Mouse (Mus musculus) embryonic facial prominence, embryonic 10.5 days (tissue): ENCODE data around the gene Guk1. TPM values are rescaled to one million over a fixed set of nuclear protein-coding genes. Genes with fewer than 3 reads are reported as not detected.
"Not testable (repeated sequence)": the region's sequence is repeated elsewhere in the genome, so short reads cannot be mapped to it uniquely, and the experiment has no call there.

Experiments used
- DNase-seq: peaks from one replicate; pipeline ENCODE4 v3.0.0-alpha.2; 2017; ENCODE audit warnings: low spot score
- H3K27ac ChIP-seq: fragments of 300-500 bp; sonication (generic); replicated peaks from 2 replicates; pipeline ENCODE4 v1.5.1; 2016; ENCODE audit warnings: mild to moderate bottlenecking
- H3K27me3 ChIP-seq: fragments of 300-500 bp; sonication (generic); replicated peaks from 2 replicates; pipeline ENCODE4 v1.6.1; 2016; ENCODE audit warnings: low read depth, mild to moderate bottlenecking; ENCODE audit not compliant: poor library complexity, severe bottlenecking
- H3K36me3 ChIP-seq: fragments of 300-500 bp; sonication (generic); replicated peaks from 2 replicates; pipeline ENCODE4 v1.6.1; 2016; ENCODE audit warnings: mild to moderate bottlenecking, moderate library complexity
- H3K4me1 ChIP-seq: fragments of 300-500 bp; sonication (generic); 2 replicates; pipeline ENCODE4 v1.6.1; 2016
- H3K4me3 ChIP-seq: fragments of 300-500 bp; sonication (generic); 2 replicates; pipeline ENCODE4 v1.5.1; 2016; ENCODE audit warnings: mild to moderate bottlenecking, moderate library complexity
- H3K9me3 ChIP-seq: fragments of 300-500 bp; sonication (generic); 2 replicates; pipeline ENCODE4 v1.6.1; 2016; ENCODE audit warnings: mild to moderate bottlenecking
- WGBS: fragments of 180-500 bp; shearing (Covaris S2); methylation state at CpG from one replicate; pipeline ENCODE4 v1.1.7; 2016; 5-methylcytosine and 5-hydroxymethylcytosine counted together
- polyA plus RNA-seq: library from polyadenylated mRNA; unstranded; fragments of >200 nt; fragmentation: Nextera tagmentation; extraction: Ambion mirVana; gene quantifications from 2 replicates; pipeline ENCODE4 v1.2.1, GENCODE M21; 2016

The Guk1 gene
- polyA plus RNA-seq, 1 experiment from 2014 or later, result 133 TPM

GRCm38 (mm10) chr11:59224470-59224869, 32.5 kb upstream of the Guk1 start:
- peaks cover 44% of the 10 kb centered on the region for H3K36me3 ChIP-seq
- no peak for DNase-seq
- H3K27me3 ChIP-seq, result no peaks in the 10 kb centered on the region
- no peaks in the 10 kb centered on the region for H3K9me3 ChIP-seq
- WGBS, result 80% methylated on average over 2 of the region's 2 CpGs
- H3K27ac ChIP-seq, result no peak overlapping the region
- no peak overlapping the region for H3K4me3 ChIP-seq
- H3K4me1 ChIP-seq, result peaks cover 44% of the 10 kb centered on the region

- Histone ChIP-seq H3K27ac (no peak overlapping the region), H3K9me3 (no peaks in the 10 kb centered on the region), H3K36me3 (peaks cover 49% of the 10 kb centered on the region), H3K4me3 (no peak overlapping the region), H3K27me3 (no peaks in the 10 kb centered on the region), H3K4me1 (peaks cover 42% of the 10 kb centered on the region)
- no peak for DNase-seq
- 93% methylated on average over 3 of the region's 3 CpGs for WGBS
Observed at GRCm38 (mm10) chr11:59224025-59224424, 32.0 kb upstream of the Guk1 start.

- whole genome bisulfite sequencing, result 94% methylated on average over 4 of the region's 4 CpGs
- no peaks in the 10 kb centered on the region for H3K9me3 ChIP-seq
- H3K4me1 ChIP-seq, result peaks cover 48% of the 10 kb centered on the region
- H3K27me3 ChIP-seq, result no peaks in the 10 kb centered on the region
- no peak for DNase-seq
- no peak overlapping the region for H3K27ac ChIP-seq
- peaks cover 66% of the 10 kb centered on the region for H3K36me3 ChIP-seq
- H3K4me3 ChIP-seq, result no peak overlapping the region
Observed at GRCm38 (mm10) chr11:59222306-59222705, 30.3 kb upstream of the Guk1 start.

- H3K36me3 ChIP-seq, result peaks cover 73% of the 10 kb centered on the region
Observed at GRCm38 (mm10) chr11:59221604-59222003, 29.6 kb upstream of the Guk1 start.

GRCm38 (mm10) chr11:59219064-59219463, 27.1 kb upstream of the Guk1 start:
- Histone ChIP-seq H3K36me3 (peaks cover 93% of the 10 kb centered on the region), H3K4me1 (peaks cover 21% of the 10 kb centered on the region), H3K27me3 (no peaks in the 10 kb centered on the region), H3K27ac (no peak overlapping the region), H3K9me3 (no peaks in the 10 kb centered on the region), H3K4me3 (0 out of 2 replicates have a peak overlapping the region, but pooled peaks have one; percentile 0)
- peak; percentile 45 for DNase-seq

More at GRCm38 (mm10) chr11:59221604-59222003, 29.6 kb upstream of the Guk1 start:
- Histone ChIP-seq H3K4me3 (no peak overlapping the region), H3K4me1 (peaks cover 43% of the 10 kb centered on the region), H3K27ac (no peak overlapping the region), H3K9me3 (no peaks in the 10 kb centered on the region), H3K27me3 (no peaks in the 10 kb centered on the region)
- DNase-seq, result no peak

- peak; percentile 26 for DNase-seq
- WGBS, result 74% methylated on average over 4 of the region's 4 CpGs
- Histone ChIP-seq H3K36me3 (peaks cover 93% of the 10 kb centered on the region), H3K9me3 (no peaks in the 10 kb centered on the region), H3K4me1 (peaks cover 20% of the 10 kb centered on the region), H3K27me3 (no peaks in the 10 kb centered on the region), H3K27ac (no peak overlapping the region), H3K4me3 (0 out of 2 replicates have a peak overlapping the region, but pooled peaks have one; percentile 0)
Observed at GRCm38 (mm10) chr11:59218389-59218998, 26.5 kb upstream of the Guk1 start.

GRCm38 (mm10) chr11:59216955-59217354, 24.9 kb upstream of the Guk1 start:
- Histone ChIP-seq H3K4me1 (peaks cover 17% of the 10 kb centered on the region), H3K4me3 (no peak overlapping the region), H3K27me3 (no peaks in the 10 kb centered on the region), H3K27ac (no peak overlapping the region), H3K36me3 (peaks cover 95% of the 10 kb centered on the region), H3K9me3 (no peaks in the 10 kb centered on the region)
- 88% methylated on average over 3 of the region's 3 CpGs for WGBS
- DNase-seq, result no peak

- no peaks in the 10 kb centered on the region for H3K27me3 ChIP-seq
- H3K9me3 ChIP-seq, result no peaks in the 10 kb centered on the region
- DNase-seq, result no peak
- WGBS, result 94% methylated on average over 12 of the region's 12 CpGs
- H3K27ac ChIP-seq, result no peak overlapping the region
- H3K4me3 ChIP-seq, result no peak overlapping the region
- H3K4me1 ChIP-seq, result peaks cover 22% of the 10 kb centered on the region
- H3K36me3 ChIP-seq, result peaks cover 87% of the 10 kb centered on the region
Observed at GRCm38 (mm10) chr11:59212892-59213494, 21.0 kb upstream of the Guk1 start.

GRCm38 (mm10) chr11:59212320-59212719, 20.3 kb upstream of the Guk1 start:
- H3K27ac ChIP-seq, H3K9me3 ChIP-seq, DNase-seq, H3K27me3 ChIP-seq, H3K4me3 ChIP-seq: not testable (repeated sequence)
- WGBS, result 85% methylated on average over 12 of the region's 12 CpGs
- peaks cover 23% of the 10 kb centered on the region for H3K4me1 ChIP-seq
- H3K36me3 ChIP-seq, result peaks cover 82% of the 10 kb centered on the region

GRCm38 (mm10) chr11:59211561-59211960, 19.5 kb upstream of the Guk1 start:
- Histone ChIP-seq H3K4me1 (peaks cover 23% of the 10 kb centered on the region), H3K36me3 (peaks cover 83% of the 10 kb centered on the region)
- not testable (repeated sequence) for H3K4me3 ChIP-seq, DNase-seq, H3K9me3 ChIP-seq, H3K27ac ChIP-seq, H3K27me3 ChIP-seq
- WGBS, result 91% methylated on average over 9 of the region's 9 CpGs

- WGBS, result 86% methylated on average over 4 of the region's 4 CpGs
- peak overlapping the region; percentile 77; the same call in 1 of the 2 replicates for H3K4me3 ChIP-seq
- H3K27me3 ChIP-seq, result no peaks in the 10 kb centered on the region
- no peak overlapping the region for H3K27ac ChIP-seq
- peaks cover 86% of the 10 kb centered on the region for H3K36me3 ChIP-seq
- H3K9me3 ChIP-seq, result no peaks in the 10 kb centered on the region
- DNase-seq, result no peak
- H3K4me1 ChIP-seq, result peaks cover 23% of the 10 kb centered on the region
Observed at GRCm38 (mm10) chr11:59210020-59210419, 18.0 kb upstream of the Guk1 start.

GRCm38 (mm10) chr11:59209580-59209979, 17.6 kb upstream of the Guk1 start:
- H3K9me3 ChIP-seq, result no peaks in the 10 kb centered on the region
- H3K36me3 ChIP-seq, result peaks cover 86% of the 10 kb centered on the region
- no peak overlapping the region for H3K27ac ChIP-seq
- peak overlapping the region; percentile 77 for H3K4me3 ChIP-seq
- H3K4me1 ChIP-seq, result peaks cover 23% of the 10 kb centered on the region
- DNase-seq, result no peak
- H3K27me3 ChIP-seq, result no peaks in the 10 kb centered on the region
- WGBS, result 85% methylated on average over 5 of the region's 5 CpGs

- WGBS, result 14% methylated on average over 18 of the region's 18 CpGs
Observed at GRCm38 (mm10) chr11:59209003-59209441, 17.0 kb upstream of the Guk1 start.

More at GRCm38 (mm10) chr11:59209003-59209441, 17.0 kb upstream of the Guk1 start:
- Histone ChIP-seq H3K4me1 (peaks cover 23% of the 10 kb centered on the region), H3K36me3 (peaks cover 86% of the 10 kb centered on the region), H3K9me3 (no peaks in the 10 kb centered on the region), H3K27me3 (no peaks in the 10 kb centered on the region), H3K27ac (peak overlapping the region; percentile 87), H3K4me3 (peak overlapping the region; percentile 77)
- peak; percentile 77 for DNase-seq
